Mouse (Mus musculus) liver, embryonic 14.5 days (tissue): ENCODE measurements at regions not wholly inside any gene's neighbourhood (a gene's known extent, or its start where the extent isn't known, plus 50 kb on each side); places are given as distances from the start of the nearest gene placed in this dataset.
"Not testable (repeated sequence)": the region's sequence is repeated elsewhere in the genome, so short reads cannot be mapped to it uniquely, and the experiment has no call there.

Experiments used
- CTCF ChIP-seq: IDR thresholded peaks from 2 replicates; pipeline ENCODE4 v1.5.1; 2016; ENCODE audit warnings: antibody characterized with exemption, low read depth, control low read depth
- EP300 ChIP-seq: IDR thresholded peaks from 2 replicates; pipeline ENCODE4 v1.6.1; 2016; ENCODE audit warnings: antibody characterized with exemption, low read depth

DNA sequence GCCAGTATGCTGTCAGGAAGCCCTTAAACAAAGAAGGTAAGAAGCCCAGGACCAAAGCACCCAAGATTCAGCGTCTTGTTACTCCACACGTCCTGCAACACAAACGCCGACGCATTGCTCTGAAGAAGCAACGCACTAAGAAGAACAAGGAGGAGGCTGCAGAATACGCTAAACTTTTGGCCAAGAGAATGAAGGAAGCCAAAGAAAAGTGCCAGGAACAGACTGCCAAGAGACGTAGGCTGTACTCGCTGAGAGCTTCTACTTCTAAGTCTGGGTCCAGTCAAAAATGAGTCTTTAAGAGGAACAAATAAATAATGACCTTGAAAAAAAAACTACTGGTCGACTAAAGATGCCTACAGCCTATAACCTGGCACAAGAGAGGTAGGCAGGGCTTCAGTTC is 110.0 kb downstream of the Cyld start:
- TF ChIP-seq CTCF, EP300: not testable (repeated sequence)
